Mouse (Mus musculus): ENCODE results near the gene Thbs1.

- TF ChIP-seq POLR2A (IDR thresholded peaks at IDR 0.05; ENCODE audit: low read depth, low read length): no peak
- TF ChIP-seq CTCF (IDR thresholded peaks at IDR 0.05; ENCODE audit: extremely low read depth, insufficient read depth, insufficient read length, insufficient replicate concordance): no peak
Observed at GRCm38 (mm10) chr2:118125211-118125939, 13.7 kb downstream of the Thbs1 start.

All from spleen, adult 2 months (tissue).